Mouse (Mus musculus) CH12.LX (cell line): ENCODE measurements around the gene AI837181. TPM values are rescaled to one million over a fixed set of nuclear protein-coding genes. Genes with fewer than 3 reads are reported as not detected.
A peak's percentile ranks its signal among the peaks of the same experiment; 100 is the strongest.

ENCODE experiments used
- DNase-seq: peaks from one replicate; pipeline ENCODE4 v3.0.0-alpha.2; 2013; ENCODE audit errors: extremely low read depth
- H3K27ac ChIP-seq: 2 replicates; pipeline ENCODE4 v1.5.1; 2012; ENCODE audit warnings: low read depth, mild to moderate bottlenecking, control low read depth, moderate library complexity; ENCODE audit not compliant: insufficient read depth
- H3K27me3 ChIP-seq: replicated peaks from 2 replicates; pipeline ENCODE3; 2012; ENCODE audit warnings: inconsistent platforms
- H3K36me3 ChIP-seq, 2 experiments: replicated peaks in 1 of 2; 2 replicates each; pipeline versions ENCODE3 to v1.6.1; 2012; ENCODE audit warnings: inconsistent platforms in 1 of 2, low read length in 1 of 2, mild to moderate bottlenecking in 1 of 2, mixed read lengths in 1 of 2, moderate library complexity in 1 of 2; ENCODE audit not compliant: control insufficient read depth in 1 of 2, insufficient read depth in 1 of 2
- H3K4me1 ChIP-seq, 2 experiments: 2 replicates each; pipeline ENCODE4 v1.6.1; 2012; ENCODE audit warnings: inconsistent platforms in 1 of 2, moderate library complexity in 1 of 2; ENCODE audit not compliant: insufficient read depth in 2 of 2, control insufficient read depth in 1 of 2
- H3K4me2 ChIP-seq: 2 replicates; pipeline ENCODE4 v1.6.1; 2012; ENCODE audit warnings: low read depth, mild to moderate bottlenecking, control low read depth; ENCODE audit not compliant: poor library complexity, insufficient read depth, severe bottlenecking
- H3K4me3 ChIP-seq, 3 experiments: fragments of 150-350 bp in 1 of 3; sonication (generic) in 1 of 3; replicated peaks in 1 of 3; 2 replicates each; pipeline versions ENCODE3 to v1.5.1; 2011 to 2012; ENCODE audit warnings: low read depth in 2 of 3, low read length in 2 of 3, mild to moderate bottlenecking in 2 of 3, moderate library complexity in 2 of 3, control low read depth in 1 of 3, improper control_type of control experiment in 1 of 3, inconsistent platforms in 1 of 3, mixed read lengths in 1 of 3; ENCODE audit not compliant: poor library complexity in 1 of 3
- H3K79me2 ChIP-seq: replicated peaks from 2 replicates; pipeline ENCODE4 v1.6.1; 2012; ENCODE audit warnings: mild to moderate bottlenecking, moderate library complexity; ENCODE audit not compliant: control insufficient read depth, poor library complexity, insufficient read depth, severe bottlenecking; ENCODE audit errors: extremely low read depth
- H3K9ac ChIP-seq: 2 replicates; pipeline ENCODE4 v1.6.1; 2012; ENCODE audit warnings: low read depth, mild to moderate bottlenecking, control low read depth, moderate library complexity; ENCODE audit not compliant: insufficient read depth
- H3K9me3 ChIP-seq: replicated peaks from 2 replicates; pipeline ENCODE3; 2012; ENCODE audit warnings: low read length, inconsistent platforms, mixed read lengths
- CTCF ChIP-seq, 2 experiments: IDR thresholded peaks in 1 of 2; conservative IDR thresholded peaks in 1 of 2; 2 replicates each; pipeline ENCODE4 v1.5.1; 2011 to 2012; ENCODE audit warnings: low read depth in 2 of 2, low read length in 2 of 2, improper control_type of control experiment in 1 of 2, inconsistent platforms in 1 of 2, mild to moderate bottlenecking in 1 of 2, moderate library complexity in 1 of 2
- ETS1 ChIP-seq: conservative IDR thresholded peaks from 2 replicates; pipeline ENCODE4 v1.6.1; 2012; ENCODE audit warnings: low read depth, mild to moderate bottlenecking, inconsistent platforms, low read length, improper control_type of control experiment, moderate library complexity
- HCFC1 ChIP-seq: IDR thresholded peaks from 2 replicates; pipeline ENCODE4 v1.6.1; 2012; ENCODE audit warnings: low read depth, mild to moderate bottlenecking, inconsistent platforms, low read length, improper control_type of control experiment
- JUND ChIP-seq: conservative IDR thresholded peaks from 2 replicates; pipeline ENCODE4 v1.6.1; 2011; ENCODE audit warnings: low read depth, low read length, improper control_type of control experiment
- KAT2A ChIP-seq: IDR thresholded peaks from 2 replicates; pipeline ENCODE4 v1.6.1; 2012; ENCODE audit warnings: low read length, improper control_type of control experiment, inconsistent platforms; ENCODE audit not compliant: insufficient replicate concordance
- MAX ChIP-seq: IDR thresholded peaks from 2 replicates; pipeline ENCODE4 v1.6.1; 2011; ENCODE audit warnings: low read length, improper control_type of control experiment
- MAZ ChIP-seq: IDR thresholded peaks from 2 replicates; pipeline ENCODE4 v1.6.1; 2012; ENCODE audit warnings: low read depth, mild to moderate bottlenecking, inconsistent platforms, low read length, improper control_type of control experiment, moderate library complexity
- MXI1 ChIP-seq: IDR thresholded peaks from 2 replicates; pipeline ENCODE4 v1.6.1; 2011; ENCODE audit warnings: mild to moderate bottlenecking, low read depth, low read length, improper control_type of control experiment
- NELFE ChIP-seq: IDR thresholded peaks from 2 replicates; pipeline ENCODE4 v1.6.1; 2011; ENCODE audit warnings: low read depth, low read length, improper control_type of control experiment
- POLR2AphosphoS2 ChIP-seq: IDR thresholded peaks from 2 replicates; pipeline ENCODE4 v1.6.1; 2011; ENCODE audit warnings: low read depth, low read length, improper control_type of control experiment
- RAD21 ChIP-seq: IDR thresholded peaks from 2 replicates; pipeline ENCODE4 v1.6.1; 2011; ENCODE audit warnings: low read depth, mild to moderate bottlenecking, low read length, improper control_type of control experiment, moderate library complexity
- RCOR1 ChIP-seq: conservative IDR thresholded peaks from 2 replicates; pipeline ENCODE4 v1.6.1; 2012; ENCODE audit warnings: low read depth, mild to moderate bottlenecking, inconsistent platforms, low read length, improper control_type of control experiment
- SIN3A ChIP-seq: IDR thresholded peaks from 2 replicates; pipeline ENCODE4 v1.6.1; 2012; ENCODE audit warnings: low read length, improper control_type of control experiment, inconsistent platforms
- SMC3 ChIP-seq: IDR thresholded peaks from 2 replicates; pipeline ENCODE4 v1.6.1; 2011; ENCODE audit warnings: low read depth, low read length, improper control_type of control experiment
- dilution Hi-C: fragments of 300-500 bp; cut with MboI; formaldehyde crosslinking; loops from 2 replicates; pipeline ENCODE4 v1.14.3; 2020; ENCODE audit warnings: low sequenced_read_pairs; ENCODE audit not compliant: extremely low pct_unique_long_range_greater_than_20kb, extremely low pct_ligation_motif_present
- in situ Hi-C: fragments of 300-500 bp; cut with MboI; formaldehyde crosslinking; loops from 3 replicates; pipeline ENCODE4 v1.14.3; 2019; ENCODE audit warnings: low sequenced_read_pairs, low pct_ligation_motif_present, low pct_unique_long_range_greater_than_20kb, mixed read lengths
- polyA plus RNA-seq: library from polyadenylated mRNA; unstranded; fragments of >175 nt; gene quantifications from 2 replicates; pipeline ENCODE4 v1.2.1, GENCODE M21; 2012; ENCODE audit warnings: low read depth; ENCODE audit not compliant: insufficient read length
- total RNA-seq, 2 experiments: library from RNA; depleted of rRNA; stranded (reverse); fragments of 300-350 nt in 1 of 2; fragments of >200 nt in 1 of 2; gene quantifications; 2 replicates each; pipeline ENCODE4 v1.2.3; 2012 to 2014

AI837181 gene
- total and polyA plus RNA-seq, 3 experiments, result 9.8 to 25.1 (median 22.0) TPM

DNA sequence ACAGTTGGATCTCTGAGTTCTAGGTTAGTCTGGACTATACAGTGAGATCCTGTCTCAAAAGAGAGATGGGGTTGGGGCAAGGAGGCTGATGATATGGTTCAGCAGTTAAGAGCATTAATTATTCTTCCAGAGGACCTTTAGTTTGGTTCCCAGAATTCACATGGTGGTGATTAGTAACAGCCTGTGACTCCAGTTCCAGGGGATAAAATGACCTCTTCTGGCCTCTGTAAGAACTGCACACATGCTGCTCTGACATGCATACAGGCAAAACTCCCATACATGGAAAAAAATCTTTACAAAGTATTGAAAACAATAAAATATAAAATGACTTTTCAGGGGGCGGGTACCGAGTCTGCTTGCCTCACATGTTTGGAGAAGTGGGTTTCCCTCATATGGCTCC, 3.1 kb downstream of the AI837181 start:
- in situ Hi-C loops, result no loop called here
- no peaks in the 10 kb centered on the region for H3K9me3 ChIP-seq
- TF ChIP-seq MAZ (no peak), MAX (no peak), RAD21 (peak; percentile 75), SMC3 (peak; percentile 66), CTCF (conservative IDR thresholded peaks at IDR 0.05 in 1 of 2, IDR thresholded peaks at IDR 0.05 in 1 of 2; ENCODE audit: low read depth in 2 of 2, low read length in 2 of 2) (peak; percentile 42 to 74)
- peaks cover 23 to 53% of the 10 kb centered on the region in 2 experiments for H3K4me1 ChIP-seq
- no peak overlapping the region for H3K4me2 ChIP-seq
- no peak overlapping the region for H3K9ac ChIP-seq
- dilution Hi-C loops, result no loop called here
- peak; percentile 36 for DNase-seq
- no peaks in the 10 kb centered on the region; the same call in 1 of the 2 replicates for H3K79me2 ChIP-seq
- no peaks in the 10 kb centered on the region for H3K27me3 ChIP-seq
- no peak overlapping the region for H3K27ac ChIP-seq
- no peak overlapping the region for H3K4me3 ChIP-seq
- peaks cover 16 to 25% of the 10 kb centered on the region in 2 experiments for H3K36me3 ChIP-seq

DNA sequence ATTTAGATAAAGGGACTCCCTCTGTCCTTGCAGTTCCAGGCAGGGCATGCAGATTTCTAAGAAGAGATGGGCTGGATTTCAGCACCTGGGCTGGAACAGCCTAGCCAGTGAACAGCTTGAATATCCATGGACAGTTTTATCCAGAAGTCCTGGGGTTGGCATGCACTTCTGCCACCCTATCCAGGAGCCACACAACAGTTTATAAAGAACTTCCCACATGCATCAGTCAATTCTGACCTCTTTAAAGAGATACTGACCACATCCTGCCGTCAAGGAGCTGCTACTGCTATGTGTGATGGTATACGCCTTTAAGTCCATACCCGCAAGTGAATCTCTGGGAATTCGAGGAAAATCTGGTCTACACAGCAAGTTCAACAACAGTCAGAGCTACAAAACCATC, 4.3 kb downstream of the AI837181 start:
- Histone ChIP-seq H3K9me3 (no peaks in the 10 kb centered on the region), H3K4me3 (no peak overlapping the region), H3K27ac (no peak overlapping the region), H3K4me2 (no peak overlapping the region), H3K4me1 (peaks cover 23 to 50% of the 10 kb centered on the region in 2 experiments), H3K9ac (no peak overlapping the region), H3K27me3 (peaks cover 4% of the 10 kb centered on the region), H3K79me2 (no peaks in the 10 kb centered on the region; the same call in 1 of the 2 replicates), H3K36me3 (peaks cover 14 to 19% of the 10 kb centered on the region in 2 experiments)
- no peak for DNase-seq
- in situ Hi-C loops (no loop called here), dilution Hi-C loops (no loop called here)
- TF ChIP-seq HCFC1 (no peak), JUND (no peak), POLR2AphosphoS2 (peak; percentile 11; the same call in 1 of the 2 replicates), NELFE (no peak)

DNA sequence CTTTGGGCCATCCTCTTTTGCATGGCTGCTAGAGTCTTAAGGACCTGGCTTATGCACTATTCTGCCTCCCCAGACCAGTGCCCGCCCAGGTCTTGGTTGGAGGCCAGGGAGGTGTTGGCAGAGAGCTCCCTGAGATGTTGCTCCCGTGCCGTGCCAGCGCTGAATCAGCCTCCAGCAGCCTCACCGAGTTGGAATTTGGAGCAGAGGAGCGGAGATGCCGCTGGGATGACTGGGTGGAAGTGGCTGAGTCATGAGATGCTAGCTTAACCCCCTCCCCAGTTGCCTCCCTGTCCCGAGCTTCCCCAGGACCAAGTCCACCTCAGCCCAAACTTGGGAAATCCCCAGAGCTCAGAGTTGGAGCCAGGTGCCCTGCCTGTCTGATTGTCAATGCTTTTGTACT, 4.9 kb downstream of the AI837181 start:
- Histone ChIP-seq H3K4me3 (no peak overlapping the region), H3K9me3 (no peaks in the 10 kb centered on the region), H3K9ac (no peak overlapping the region), H3K79me2 (no peaks in the 10 kb centered on the region; the same call in 1 of the 2 replicates), H3K27ac (no peak overlapping the region), H3K27me3 (peaks cover 7% of the 10 kb centered on the region), H3K36me3 (peaks cover 14 to 19% of the 10 kb centered on the region in 2 experiments), H3K4me1 (peaks cover 23 to 50% of the 10 kb centered on the region in 2 experiments), H3K4me2 (no peak overlapping the region)
- TF ChIP-seq MAZ (no peak), MXI1 (no peak), MAX (no peak), RCOR1 (no peak), SIN3A (no peak), JUND (no peak), ETS1 (no peak), KAT2A (no peak), NELFE (no peak)
- DNase-seq, result no peak
- in situ Hi-C loops, result no loop called here
- dilution Hi-C loops, result no loop called here
